Mouse (Mus musculus) kidney, adult 18-20 months (tissue): ENCODE data around the gene Mtch1.
"Not testable (repeated sequence)": the region's sequence is repeated elsewhere in the genome, so short reads cannot be mapped to it uniquely, and the experiment has no call there.

Experiments used
- DNase-seq: peaks from one replicate; pipeline ENCODE4 v3.0.0; 2021

Gene Mtch1

DNA sequence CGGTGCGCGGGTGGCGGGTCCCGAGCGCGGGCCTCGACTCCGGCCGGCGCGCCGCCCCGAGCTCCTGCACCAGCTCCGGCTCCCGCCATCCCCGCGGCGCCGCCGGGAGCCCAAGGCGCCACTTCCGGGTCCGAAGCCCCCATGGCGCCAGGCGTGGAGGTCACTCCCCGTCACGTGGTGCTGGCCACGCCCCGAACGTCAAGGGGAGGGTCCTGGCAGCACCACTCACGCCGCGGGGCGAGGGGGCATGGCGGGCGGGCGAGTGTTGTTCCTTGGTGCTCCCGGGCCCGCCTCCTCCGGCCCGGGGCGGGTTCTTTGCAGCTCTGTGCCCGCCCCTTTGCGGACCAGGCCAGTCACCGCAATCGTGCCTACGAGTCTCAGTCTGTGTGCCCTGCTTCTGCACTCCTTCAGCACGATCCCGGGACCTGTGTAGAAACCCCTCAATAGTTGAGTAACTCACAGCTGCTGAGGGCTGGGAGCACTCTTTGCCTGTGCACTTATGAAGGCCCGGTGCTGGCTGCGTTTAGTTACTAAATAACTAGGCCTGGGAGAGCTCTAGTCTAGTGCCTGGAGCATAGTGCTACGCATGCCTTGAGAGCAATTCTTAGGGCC lies at the start of gene Mtch1:
Gene Mtch1, minus strand, starts transcription at position 290 of the 612 bp plus-strand sequence.
- peak; percentile 100 for DNase-seq

DNA sequence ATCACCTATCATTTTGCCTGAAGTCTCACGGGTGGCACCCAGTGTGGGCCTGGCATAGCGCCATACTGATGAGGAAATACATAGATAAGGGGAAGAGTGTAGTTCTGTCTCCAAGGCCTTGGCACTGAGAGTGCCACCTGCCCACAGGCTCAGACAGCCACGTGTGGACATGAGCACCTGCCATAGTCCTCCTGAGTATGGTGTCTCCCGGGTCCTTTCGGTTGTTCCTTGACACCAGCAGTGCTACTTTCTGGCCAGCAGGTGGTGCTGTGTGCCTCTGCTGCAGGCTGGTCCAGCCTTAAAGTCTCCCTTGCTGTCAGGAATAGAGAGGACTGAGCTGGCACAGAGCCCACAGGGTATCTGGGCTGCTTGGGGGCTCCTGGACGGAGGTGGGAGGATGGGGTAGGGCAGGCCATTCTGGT lies 49.1 kb upstream of the Mtch1 start:
- peak; percentile 82 for DNase-seq

DNA sequence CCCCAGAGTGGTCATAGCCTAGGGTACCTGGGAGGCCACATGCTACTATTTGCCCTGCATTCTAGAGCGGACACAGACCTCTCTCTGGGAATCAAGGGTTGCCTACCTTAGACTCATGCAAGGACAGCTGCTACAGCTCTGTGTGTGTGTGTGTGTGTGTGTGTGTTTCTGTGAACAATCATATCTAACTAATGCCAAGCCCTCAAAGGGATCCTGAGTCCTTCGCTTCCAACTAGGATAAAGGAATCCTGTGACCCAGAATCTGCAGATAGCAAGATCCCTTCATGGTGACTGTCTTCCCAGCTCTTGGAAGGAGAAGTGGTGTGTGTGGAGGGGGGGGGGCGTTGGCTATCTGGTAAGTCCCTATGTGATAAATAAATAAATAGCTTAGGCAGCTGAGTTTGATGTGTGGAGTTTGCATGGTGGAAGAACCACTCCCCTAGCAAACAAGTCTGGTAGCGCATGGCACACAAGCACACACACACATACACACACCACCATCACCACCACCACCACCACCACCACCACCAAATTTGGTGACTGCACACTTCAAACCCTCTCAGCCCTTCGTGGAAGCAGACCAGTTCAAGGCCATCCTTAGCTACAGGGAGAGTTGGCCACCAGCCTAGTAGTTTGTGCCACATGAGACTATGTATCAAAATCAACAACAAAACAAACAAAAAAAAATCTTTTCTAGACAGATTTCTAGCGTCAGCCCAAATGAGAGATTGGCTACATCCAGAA lies 48.5 kb upstream of the Mtch1 start:
- DNase-seq: no peak

DNA sequence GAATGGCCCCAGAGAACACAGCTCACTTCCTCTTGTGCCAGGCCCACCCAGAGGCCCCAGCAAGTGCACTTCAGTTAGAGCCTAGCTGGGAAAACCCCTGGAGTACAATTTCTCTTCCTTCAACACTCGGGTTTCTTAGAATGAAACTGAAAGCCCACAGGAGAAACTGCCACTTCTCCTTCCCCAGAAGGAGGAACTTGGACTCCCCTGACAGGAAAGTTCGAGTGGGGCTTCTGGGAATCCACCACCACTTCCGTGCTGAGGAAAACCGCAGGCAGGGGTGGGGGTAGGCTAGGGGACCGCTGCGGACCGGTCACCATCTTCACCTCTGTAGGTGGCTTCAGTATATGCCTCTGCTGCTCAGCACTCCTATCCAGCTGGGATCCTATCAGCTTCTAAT lies 47.6 kb upstream of the Mtch1 start:
- no peak for DNase-seq

DNA sequence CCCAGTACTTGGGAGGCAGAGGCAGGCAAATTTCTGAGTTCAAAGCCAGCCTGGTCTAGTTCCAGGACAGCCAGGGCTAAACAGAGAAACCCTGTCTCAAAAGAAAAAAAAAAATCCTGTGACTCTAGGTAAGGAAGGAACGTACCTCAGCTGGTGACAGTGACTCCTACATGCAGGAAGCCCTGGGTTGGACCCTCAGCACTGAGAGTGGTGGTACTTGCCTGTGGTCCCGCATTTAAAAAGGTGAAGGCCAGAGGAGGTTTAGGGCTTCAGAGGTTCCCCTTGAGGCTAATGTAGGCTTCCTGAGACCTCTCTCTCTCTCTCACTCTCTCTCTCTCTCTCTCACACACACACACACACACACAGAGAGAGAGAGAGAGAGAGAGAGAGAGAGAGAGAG lies 47.0 kb upstream of the Mtch1 start:
- not testable (repeated sequence) for DNase-seq

DNA sequence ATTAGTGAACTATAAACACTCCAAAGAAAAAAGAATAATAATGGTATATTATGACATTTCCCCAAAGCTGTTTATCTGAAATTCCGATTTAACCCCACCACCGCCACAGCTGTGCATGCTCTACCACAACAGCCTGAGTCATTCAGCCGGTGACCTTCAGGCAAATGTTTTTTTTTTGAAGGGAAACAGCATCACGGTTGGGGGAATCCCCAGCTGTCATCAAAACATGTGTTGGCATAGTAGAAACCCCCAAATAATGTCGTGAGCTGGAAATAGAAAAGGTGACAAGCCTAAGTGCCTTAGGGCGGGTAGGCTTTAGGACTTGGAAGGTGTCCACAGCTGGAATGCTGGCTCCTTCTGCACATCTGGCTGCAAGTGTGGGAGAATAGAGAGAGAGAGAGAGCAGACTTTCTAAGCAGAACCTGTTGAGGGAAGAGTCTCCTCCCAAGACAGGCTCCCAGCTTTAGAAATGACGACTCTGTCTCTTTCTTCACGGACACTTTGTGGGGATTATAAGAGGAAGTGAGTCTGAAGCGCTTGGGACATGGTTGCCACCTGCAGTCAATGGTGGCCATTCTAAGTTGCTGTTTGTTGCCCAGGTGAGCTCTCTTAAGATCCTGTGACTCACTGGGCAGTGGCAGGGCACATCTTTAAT lies 46.5 kb upstream of the Mtch1 start:
- no peak for DNase-seq

GRCm38 (mm10) chr17:29393335-29394089 lies 45.8 kb upstream of the Mtch1 start:
- no peak for DNase-seq

DNA sequence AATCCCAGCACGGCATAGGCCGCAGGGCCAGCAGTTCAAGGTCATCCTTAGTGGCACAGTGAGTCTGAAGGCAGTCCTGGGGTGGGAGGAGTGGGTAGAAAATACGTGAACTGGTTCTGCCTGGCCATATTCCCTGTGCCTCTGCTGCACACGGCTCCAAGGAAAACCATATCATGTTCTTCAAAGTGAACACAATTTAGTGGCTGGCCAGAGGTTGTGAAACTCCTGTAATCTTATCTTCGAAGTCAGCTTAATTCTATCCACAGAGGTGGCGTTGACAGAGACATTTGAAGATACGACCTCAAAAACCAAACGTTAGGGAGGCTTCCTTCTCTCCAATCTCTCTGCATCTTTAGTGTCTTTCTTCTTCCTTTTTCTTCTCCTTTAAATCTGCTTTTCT lies 43.5 kb upstream of the Mtch1 start:
- DNase-seq: no peak

- no peak for DNase-seq
These were observed 41.2 kb upstream of the Mtch1 start for GRCm38 (mm10) chr17:29388978-29389377.

GRCm38 (mm10) chr17:29385746-29386145 lies 38.0 kb upstream of the Mtch1 start:
- no peak for DNase-seq

- peak; percentile 80 for DNase-seq
These were observed 37.2 kb upstream of the Mtch1 start for GRCm38 (mm10) chr17:29384850-29385438.

DNA sequence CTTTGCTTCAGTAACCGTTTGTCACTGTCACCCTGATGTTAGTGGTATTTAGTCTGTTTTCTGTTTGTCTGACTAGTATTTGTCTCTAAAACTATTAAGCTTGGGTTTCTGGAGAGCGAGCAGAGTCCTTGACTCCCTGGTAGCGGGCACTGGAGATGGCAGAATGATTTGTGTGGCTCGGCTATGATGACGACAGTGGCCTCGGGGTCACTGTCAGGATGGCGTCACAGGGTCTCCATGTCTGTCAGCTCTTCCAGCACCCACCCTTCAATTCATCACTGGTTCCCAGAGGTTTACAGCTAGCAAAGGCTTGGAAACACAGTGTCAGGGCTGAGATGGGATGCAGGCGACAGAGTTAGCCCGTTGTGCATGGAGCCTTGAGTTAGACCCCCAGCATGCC lies 36.2 kb upstream of the Mtch1 start:
- no peak for DNase-seq

DNA sequence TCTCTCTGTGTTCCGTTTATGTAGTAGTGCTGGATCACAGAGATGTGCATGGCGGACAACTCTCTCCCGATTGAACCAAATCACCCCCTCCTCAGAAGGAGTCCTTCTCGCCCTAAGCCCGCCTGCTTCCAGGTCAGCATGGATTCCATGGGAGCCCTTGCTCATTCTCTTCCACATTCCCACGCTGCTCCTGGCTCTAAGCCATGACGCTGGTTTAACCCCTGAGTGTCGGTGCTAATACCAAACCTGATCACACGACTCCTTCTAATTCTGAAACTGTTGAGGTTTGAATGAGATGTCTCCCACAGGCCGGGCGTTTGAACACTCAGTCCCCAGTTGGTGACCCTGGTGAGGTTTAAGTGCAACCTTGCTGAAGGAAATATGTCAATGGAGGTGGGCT lies 34.7 kb upstream of the Mtch1 start:
- DNase-seq: no peak

- DNase-seq: peak; percentile 72
These were observed 33.7 kb upstream of the Mtch1 start for GRCm38 (mm10) chr17:29381472-29381871.

DNA sequence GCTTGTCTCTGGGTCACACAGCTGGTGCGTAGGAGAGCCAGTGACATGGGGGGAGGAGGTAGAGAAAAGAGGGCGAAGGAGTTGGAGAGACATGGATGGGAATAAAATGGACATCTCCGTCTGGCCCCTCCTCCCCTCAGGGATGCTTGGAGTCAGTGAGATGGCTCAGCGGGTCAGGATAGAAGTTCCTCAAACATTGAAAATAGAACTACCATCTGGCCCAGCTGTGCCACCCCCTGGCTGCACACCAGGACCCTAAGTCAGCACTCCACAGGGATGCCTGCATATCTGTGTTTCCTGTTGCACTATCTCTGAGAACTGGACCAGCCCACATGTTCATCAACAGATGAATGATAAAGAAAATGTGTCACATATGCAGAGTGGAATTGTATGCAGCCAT lies 32.5 kb upstream of the Mtch1 start:
- no peak for DNase-seq

GRCm38 (mm10) chr17:29378056-29378455 lies 30.3 kb upstream of the Mtch1 start:
- DNase-seq: no peak

DNA sequence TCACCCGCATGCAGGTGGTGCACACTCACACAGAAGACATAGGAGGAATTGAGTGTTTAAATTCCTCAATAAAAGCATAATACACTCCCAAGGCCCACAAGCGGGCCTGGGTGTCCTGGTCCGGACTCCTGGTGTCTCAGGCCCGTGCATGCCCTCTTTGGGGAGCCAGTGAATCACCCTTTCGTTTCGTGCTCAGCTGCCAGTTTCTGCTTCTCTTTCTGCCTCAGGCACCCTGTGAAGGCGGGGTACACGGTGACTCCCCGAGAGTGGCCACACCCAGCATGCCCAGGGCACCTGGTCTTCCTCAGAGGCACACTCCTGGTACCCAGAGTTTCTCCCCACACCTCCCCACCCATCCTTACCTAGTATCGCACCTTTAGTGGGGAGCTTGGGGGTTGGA lies 28.1 kb upstream of the Mtch1 start:
- DNase-seq: no peak

DNA sequence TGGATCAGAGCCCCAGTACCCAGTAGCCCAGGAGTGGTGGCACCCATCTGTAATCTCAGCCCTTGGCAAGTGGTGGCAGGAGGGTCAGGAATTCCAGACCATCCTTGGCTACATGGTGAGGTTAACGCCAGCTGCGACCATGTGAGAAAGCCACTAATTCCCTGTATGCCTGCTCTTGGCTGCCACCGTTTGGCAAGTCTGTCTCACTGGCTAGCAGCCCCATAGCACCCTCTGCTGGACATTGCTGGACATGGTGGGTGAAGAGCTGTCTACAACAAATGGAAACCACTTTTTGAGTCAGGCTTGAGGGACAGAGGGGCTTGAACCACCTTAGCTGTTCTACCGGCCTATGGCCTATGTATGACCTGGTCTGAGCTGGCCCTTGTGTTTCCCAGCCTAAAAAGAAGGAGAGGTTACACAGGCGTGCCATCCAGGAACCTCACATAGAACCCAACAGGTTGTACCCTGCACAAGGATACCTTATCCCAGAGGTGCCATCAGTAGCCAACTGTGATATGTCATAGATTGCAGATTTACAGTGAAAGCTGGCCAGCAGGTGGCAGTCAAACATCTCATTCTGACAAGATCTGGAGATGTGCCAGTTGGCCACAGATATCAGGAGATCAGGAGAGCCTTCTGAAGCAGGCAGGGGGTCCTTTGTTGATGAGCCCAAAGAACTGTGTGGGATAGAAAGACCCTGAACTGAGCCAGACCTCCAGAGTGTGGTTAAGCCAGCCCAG lies 23.4 kb upstream of the Mtch1 start:
- DNase-seq: peak; percentile 95

DNA sequence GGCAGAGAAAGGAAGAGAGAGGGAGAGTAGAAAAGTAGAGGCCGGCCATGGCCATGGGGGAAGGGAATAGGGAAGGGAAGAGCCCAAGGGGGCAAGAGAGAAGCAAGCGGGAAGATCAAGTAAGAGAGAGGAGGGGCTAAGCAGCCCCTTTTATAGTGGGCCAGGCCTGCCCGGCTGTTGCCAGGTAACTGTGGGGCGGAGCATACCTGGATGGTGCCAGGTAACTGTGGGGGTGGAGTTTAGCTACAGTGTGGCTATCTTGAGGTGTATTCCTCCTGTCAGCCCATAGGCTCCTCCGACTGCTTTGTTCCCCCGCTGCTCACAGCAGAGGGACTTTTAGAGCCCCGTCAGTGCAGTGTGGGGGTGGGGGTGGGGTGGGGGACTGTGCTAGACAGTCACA lies 21.0 kb upstream of the Mtch1 start:
- DNase-seq: no peak

DNA sequence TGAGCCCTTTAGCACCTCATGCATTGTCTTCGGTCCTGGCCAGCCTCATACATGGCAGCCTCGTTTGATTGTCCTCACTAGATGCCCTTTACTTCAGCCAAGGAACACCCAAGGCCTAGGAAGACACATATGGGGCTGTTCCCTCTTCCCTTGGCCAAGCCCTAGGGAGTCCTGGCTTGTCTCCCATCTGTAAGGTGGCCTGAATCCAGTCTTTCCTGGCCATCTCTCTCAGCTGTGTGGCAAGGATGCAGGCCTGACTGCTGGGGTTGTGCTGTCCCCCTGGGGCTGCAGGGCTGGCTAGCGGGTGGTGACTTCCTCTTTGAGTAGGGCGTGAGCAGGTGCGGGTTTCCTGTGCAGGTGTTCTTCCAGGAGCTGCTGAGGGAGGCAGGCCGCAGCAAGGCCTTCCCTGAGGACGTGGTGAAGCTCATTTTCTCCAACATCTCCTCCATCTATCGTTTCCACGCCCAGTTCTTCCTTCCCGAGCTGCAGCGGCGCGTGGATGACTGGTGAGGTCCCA lies 17.4 kb upstream of the Mtch1 start:
- DNase-seq: no peak

DNA sequence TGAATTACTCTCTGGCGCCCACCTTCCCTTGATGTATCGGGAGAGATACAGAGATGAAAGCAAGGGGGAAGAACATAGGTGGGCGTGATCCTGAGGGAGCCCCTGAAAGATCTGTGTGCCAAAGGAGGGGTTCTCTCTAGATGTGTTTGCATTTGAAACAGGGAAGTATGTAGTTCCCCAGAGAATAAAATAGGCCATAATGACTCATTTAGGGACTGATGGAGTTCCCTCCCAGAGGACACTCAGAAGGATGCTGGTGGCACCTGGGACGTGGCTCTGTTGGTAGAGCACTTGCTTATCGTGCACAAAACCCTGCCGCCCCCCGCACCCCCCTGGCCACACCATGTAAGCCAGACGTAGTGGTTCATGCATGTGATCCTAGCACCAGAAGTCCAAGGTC lies 15.4 kb upstream of the Mtch1 start:
- no peak for DNase-seq
